Mouse (Mus musculus) CH12.LX (cell line): ENCODE results near the gene Tmsb10. TPM values are rescaled to one million over a fixed set of nuclear protein-coding genes. Genes with fewer than 3 reads are reported as not detected.

Experiments
- DNase-seq: peaks from one replicate; pipeline ENCODE4 v3.0.0-alpha.2; 2013; ENCODE audit errors: extremely low read depth
- H3K27ac ChIP-seq: 2 replicates; pipeline ENCODE4 v1.5.1; 2012; ENCODE audit warnings: low read depth, mild to moderate bottlenecking, control low read depth, moderate library complexity; ENCODE audit not compliant: insufficient read depth
- H3K27me3 ChIP-seq: replicated peaks from 2 replicates; pipeline ENCODE3; 2012; ENCODE audit warnings: inconsistent platforms
- H3K36me3 ChIP-seq, 2 experiments: replicated peaks in 1 of 2; 2 replicates each; pipeline versions ENCODE3 to v1.6.1; 2012; ENCODE audit warnings: inconsistent platforms in 1 of 2, low read length in 1 of 2, mild to moderate bottlenecking in 1 of 2, mixed read lengths in 1 of 2, moderate library complexity in 1 of 2; ENCODE audit not compliant: control insufficient read depth in 1 of 2, insufficient read depth in 1 of 2
- H3K4me1 ChIP-seq, 2 experiments: 2 replicates each; pipeline ENCODE4 v1.6.1; 2012; ENCODE audit warnings: inconsistent platforms in 1 of 2, moderate library complexity in 1 of 2; ENCODE audit not compliant: insufficient read depth in 2 of 2, control insufficient read depth in 1 of 2
- H3K4me2 ChIP-seq: 2 replicates; pipeline ENCODE4 v1.6.1; 2012; ENCODE audit warnings: low read depth, mild to moderate bottlenecking, control low read depth; ENCODE audit not compliant: poor library complexity, insufficient read depth, severe bottlenecking
- H3K4me3 ChIP-seq, 3 experiments: fragments of 150-350 bp in 1 of 3; sonication (generic) in 1 of 3; replicated peaks in 1 of 3; 2 replicates each; pipeline versions ENCODE3 to v1.5.1; 2011 to 2012; ENCODE audit warnings: low read depth in 2 of 3, low read length in 2 of 3, mild to moderate bottlenecking in 2 of 3, moderate library complexity in 2 of 3, control low read depth in 1 of 3, improper control_type of control experiment in 1 of 3, inconsistent platforms in 1 of 3, mixed read lengths in 1 of 3; ENCODE audit not compliant: poor library complexity in 1 of 3
- H3K79me2 ChIP-seq: replicated peaks from 2 replicates; pipeline ENCODE4 v1.6.1; 2012; ENCODE audit warnings: mild to moderate bottlenecking, moderate library complexity; ENCODE audit not compliant: control insufficient read depth, poor library complexity, insufficient read depth, severe bottlenecking; ENCODE audit errors: extremely low read depth
- H3K9ac ChIP-seq: 2 replicates; pipeline ENCODE4 v1.6.1; 2012; ENCODE audit warnings: low read depth, mild to moderate bottlenecking, control low read depth, moderate library complexity; ENCODE audit not compliant: insufficient read depth
- H3K9me3 ChIP-seq: replicated peaks from 2 replicates; pipeline ENCODE3; 2012; ENCODE audit warnings: low read length, inconsistent platforms, mixed read lengths
- CHD1 ChIP-seq: IDR thresholded peaks from 2 replicates; pipeline ENCODE4 v1.6.1; 2012; ENCODE audit warnings: low read depth, low read length, improper control_type of control experiment, inconsistent platforms
- CHD2 ChIP-seq: IDR thresholded peaks from 2 replicates; pipeline ENCODE4 v1.6.1; 2011; ENCODE audit warnings: low read length, improper control_type of control experiment
- CTCF ChIP-seq, 2 experiments: IDR thresholded peaks in 1 of 2; conservative IDR thresholded peaks in 1 of 2; 2 replicates each; pipeline ENCODE4 v1.5.1; 2011 to 2012; ENCODE audit warnings: low read depth in 2 of 2, low read length in 2 of 2, improper control_type of control experiment in 1 of 2, inconsistent platforms in 1 of 2, mild to moderate bottlenecking in 1 of 2, moderate library complexity in 1 of 2
- E2F4 ChIP-seq: IDR thresholded peaks from 2 replicates; pipeline ENCODE4 v1.6.1; 2011; ENCODE audit warnings: low read depth, low read length, improper control_type of control experiment; ENCODE audit not compliant: insufficient replicate concordance
- ELF1 ChIP-seq: IDR thresholded peaks from 2 replicates; pipeline ENCODE4 v1.6.1; 2014; ENCODE audit warnings: low read depth, mild to moderate bottlenecking, inconsistent platforms, low read length, improper control_type of control experiment
- EP300 ChIP-seq: IDR thresholded peaks from 2 replicates; pipeline ENCODE4 v1.6.1; 2011; ENCODE audit warnings: low read length, improper control_type of control experiment
- GABPA ChIP-seq: IDR thresholded peaks from 2 replicates; pipeline ENCODE4 v1.6.1; 2012; ENCODE audit warnings: low read depth, low read length, improper control_type of control experiment, inconsistent platforms; ENCODE audit not compliant: insufficient replicate concordance
- JUND ChIP-seq: conservative IDR thresholded peaks from 2 replicates; pipeline ENCODE4 v1.6.1; 2011; ENCODE audit warnings: low read depth, low read length, improper control_type of control experiment
- KAT2A ChIP-seq: IDR thresholded peaks from 2 replicates; pipeline ENCODE4 v1.6.1; 2012; ENCODE audit warnings: low read length, improper control_type of control experiment, inconsistent platforms; ENCODE audit not compliant: insufficient replicate concordance
- MAX ChIP-seq: IDR thresholded peaks from 2 replicates; pipeline ENCODE4 v1.6.1; 2011; ENCODE audit warnings: low read length, improper control_type of control experiment
- MAZ ChIP-seq: IDR thresholded peaks from 2 replicates; pipeline ENCODE4 v1.6.1; 2012; ENCODE audit warnings: low read depth, mild to moderate bottlenecking, inconsistent platforms, low read length, improper control_type of control experiment, moderate library complexity
- PAX5 ChIP-seq: IDR thresholded peaks from 2 replicates; pipeline ENCODE4 v1.6.1; 2012; ENCODE audit warnings: low read length, inconsistent platforms, mixed read lengths
- SIN3A ChIP-seq: IDR thresholded peaks from 2 replicates; pipeline ENCODE4 v1.6.1; 2012; ENCODE audit warnings: low read length, improper control_type of control experiment, inconsistent platforms
- TCF12 ChIP-seq: IDR thresholded peaks from 2 replicates; pipeline ENCODE4 v1.6.1; 2014; ENCODE audit warnings: low read depth, mild to moderate bottlenecking, inconsistent platforms, low read length, improper control_type of control experiment
- UBTF ChIP-seq: IDR thresholded peaks from 2 replicates; pipeline ENCODE4 v1.6.1; 2012; ENCODE audit warnings: low read depth, mild to moderate bottlenecking, inconsistent platforms, low read length, improper control_type of control experiment, moderate library complexity
- USF2 ChIP-seq: conservative IDR thresholded peaks from 2 replicates; pipeline ENCODE4 v1.6.1; 2011; ENCODE audit warnings: low read depth, low read length, improper control_type of control experiment
- ZMIZ1 ChIP-seq: IDR thresholded peaks from 2 replicates; pipeline ENCODE4 v1.6.1; 2012; ENCODE audit warnings: low read depth, mild to moderate bottlenecking, inconsistent platforms, low read length, improper control_type of control experiment
- dilution Hi-C: fragments of 300-500 bp; cut with MboI; formaldehyde crosslinking; loops from 2 replicates; pipeline ENCODE4 v1.14.3; 2020; ENCODE audit warnings: low sequenced_read_pairs; ENCODE audit not compliant: extremely low pct_unique_long_range_greater_than_20kb, extremely low pct_ligation_motif_present
- in situ Hi-C: fragments of 300-500 bp; cut with MboI; formaldehyde crosslinking; loops from 3 replicates; pipeline ENCODE4 v1.14.3; 2019; ENCODE audit warnings: low sequenced_read_pairs, low pct_ligation_motif_present, low pct_unique_long_range_greater_than_20kb, mixed read lengths
- polyA plus RNA-seq: library from polyadenylated mRNA; unstranded; fragments of >175 nt; gene quantifications from 2 replicates; pipeline ENCODE4 v1.2.1, GENCODE M21; 2012; ENCODE audit warnings: low read depth; ENCODE audit not compliant: insufficient read length
- total RNA-seq, 2 experiments: library from RNA; depleted of rRNA; stranded (reverse); fragments of 300-350 nt in 1 of 2; fragments of >200 nt in 1 of 2; gene quantifications; 2 replicates each; pipeline ENCODE4 v1.2.3; 2012 to 2014

Tmsb10 gene
- total RNA-seq (2012; rRNA removed) (223 and 253 TPM in 2 replicates), total RNA-seq (2014; rRNA removed) (277 and 379 TPM in 2 replicates), polyA plus RNA-seq (479 and 722 TPM in 2 replicates)

DNA sequence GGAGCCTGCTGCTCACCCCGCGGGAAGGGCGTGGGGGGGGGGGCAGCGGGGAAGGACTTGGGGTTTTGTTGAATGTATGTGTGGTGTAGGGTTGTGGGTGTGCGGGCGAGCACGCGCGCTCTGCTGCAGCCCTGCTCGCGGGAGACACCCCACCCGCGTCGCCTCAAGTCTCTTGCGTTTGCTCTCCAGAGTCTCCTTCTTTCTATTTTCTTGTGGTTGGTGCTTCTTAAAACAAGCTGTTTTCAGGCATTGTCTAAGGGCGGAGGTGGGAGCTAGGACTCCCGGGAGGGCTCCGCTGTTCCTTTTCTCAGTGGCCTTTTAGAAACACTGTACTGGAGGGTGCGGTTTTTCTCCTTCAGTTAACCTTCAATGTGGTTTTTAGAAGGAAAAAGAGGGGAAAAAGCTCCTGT, at the start of gene Tmsb10:
Tmsb10 (minus strand) TSS at position 87 of the 410 bp plus-strand sequence.
- in situ Hi-C loops (loop anchor here (5.0 kb wide), 1 partner anchor 34 kb away; no protein-coding TSS in a partner anchor), dilution Hi-C loops (no loop called here)
- Histone ChIP-seq H3K27ac (no peak within 1 kb of the TSS), H3K79me2 (peaks cover 14% of the 10 kb centered on the region), H3K4me1 (peaks cover 26 to 60% of the 10 kb centered on the region in 2 experiments), H3K4me2 (peak within 1 kb of the TSS; percentile 91), H3K9ac (peak within 1 kb of the TSS; percentile 85), H3K9me3 (no peaks in the 10 kb centered on the region), H3K27me3 (no peaks in the 10 kb centered on the region), H3K36me3 (no peaks in the 10 kb centered on the region), H3K4me3 (peak within 1 kb of the TSS; percentile 79 to 88 (median 87))
- no peak for DNase-seq
- no peak for TF ChIP-seq PAX5
- TF ChIP-seq UBTF, result no peak
- TF ChIP-seq SIN3A, result no peak
- 0 out of 2 replicates have a peak, but pooled peaks have one; percentile 5 for TF ChIP-seq TCF12
- no peak for TF ChIP-seq KAT2A
- no peak for TF ChIP-seq ZMIZ1
- TF ChIP-seq GABPA, result no peak
- TF ChIP-seq CHD1, result peak; percentile 32; the same call in 1 of the 2 replicates

DNA sequence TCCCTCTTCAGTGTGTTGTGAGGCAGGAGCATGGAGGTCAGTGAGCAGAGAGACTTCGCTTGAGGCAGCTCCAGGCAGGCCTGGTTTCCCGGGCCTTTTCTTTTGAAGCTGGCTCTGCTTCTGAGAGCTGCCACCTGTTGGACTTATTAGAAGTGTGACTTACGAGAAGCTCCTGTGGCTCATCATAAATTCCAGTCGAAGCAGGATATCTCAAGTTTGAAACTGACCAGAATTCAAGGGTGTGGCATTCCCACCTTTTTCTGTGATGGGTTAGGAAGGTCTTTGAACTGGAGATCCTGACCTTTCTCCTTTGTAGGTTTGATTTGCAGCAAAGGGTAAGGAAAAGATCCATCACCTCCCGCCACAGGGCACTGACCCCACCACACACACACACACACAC, 45.1 kb upstream of the Tmsb10 start:
- TF ChIP-seq MAZ (no peak), ELF1 (no peak), UBTF (no peak), CTCF (conservative IDR thresholded peaks at IDR 0.05 in 1 of 2, IDR thresholded peaks at IDR 0.05 in 1 of 2; ENCODE audit: low read depth in 2 of 2, low read length in 2 of 2) (no peak), CHD2 (no peak), JUND (no peak), GABPA (no peak), E2F4 (no peak), EP300 (no peak), MAX (no peak), USF2 (no peak)
- no peak overlapping the region for H3K4me2 ChIP-seq
- no peak overlapping the region for H3K9ac ChIP-seq
- dilution Hi-C loops (no loop called here), in situ Hi-C loops (no loop called here)
- no peaks in the 10 kb centered on the region for H3K79me2 ChIP-seq
- no peaks in the 10 kb centered on the region for H3K36me3 ChIP-seq
- H3K4me3 ChIP-seq, result no peak overlapping the region
- DNase-seq, result no peak
- peaks cover 5 to 11% of the 10 kb centered on the region in 2 experiments; a peak in 3 of 4 replicates for H3K4me1 ChIP-seq
- no peaks in the 10 kb centered on the region for H3K9me3 ChIP-seq
- H3K27ac ChIP-seq, result no peak overlapping the region
- H3K27me3 ChIP-seq, result no peaks in the 10 kb centered on the region
